Mouse (Mus musculus) MEL (cell line): ENCODE data around the gene Cecr2. TPM values are rescaled to one million over a fixed set of nuclear protein-coding genes. Genes with fewer than 3 reads are reported as not detected.
A peak's percentile ranks its signal among the peaks of the same experiment; 100 is the strongest.

Source experiments
- DNase-seq: peaks from one replicate; pipeline ENCODE4 v3.0.0; 2011; ENCODE audit warnings: low read depth, low spot score
- H3K27ac ChIP-seq: 2 replicates; pipeline ENCODE4 v1.5.1; 2012; ENCODE audit warnings: low read depth, mild to moderate bottlenecking, control low read depth, low read length, moderate library complexity; ENCODE audit not compliant: control insufficient read depth
- H3K27me3 ChIP-seq, 2 experiments: fragments of 150-350 bp in 1 of 2; sonication (generic) in 1 of 2; 2 replicates each; pipeline ENCODE4 v1.6.1; 2012; ENCODE audit warnings: low read length in 2 of 2, mild to moderate bottlenecking in 2 of 2, improper control_type of control experiment in 1 of 2, moderate library complexity in 1 of 2; ENCODE audit not compliant: insufficient read depth in 2 of 2, control insufficient read depth in 1 of 2
- H3K36me3 ChIP-seq, 2 experiments: 2 replicates each; pipeline ENCODE4 v1.6.1; 2012 to 2014; ENCODE audit warnings: low read length in 2 of 2, improper control_type of control experiment in 1 of 2, inconsistent platforms in 1 of 2, mild to moderate bottlenecking in 1 of 2; ENCODE audit not compliant: insufficient read depth in 2 of 2, control insufficient read depth in 1 of 2
- H3K4me1 ChIP-seq, 2 experiments: fragments of 150-350 bp in 1 of 2; sonication (generic) in 1 of 2; 2 replicates each; pipeline ENCODE4 v1.6.1; 2012; ENCODE audit warnings: low read length in 2 of 2, improper control_type of control experiment in 1 of 2, mild to moderate bottlenecking in 1 of 2; ENCODE audit not compliant: insufficient read depth in 2 of 2, control insufficient read depth in 1 of 2
- H3K4me3 ChIP-seq, 2 experiments: fragments of 150-350 bp in 1 of 2; sonication (generic) in 1 of 2; 2 replicates each; pipeline ENCODE4 v1.5.1; 2012; ENCODE audit warnings: low read depth in 2 of 2, low read length in 2 of 2, mild to moderate bottlenecking in 2 of 2, moderate library complexity in 2 of 2, control low read depth in 1 of 2, improper control_type of control experiment in 1 of 2; ENCODE audit not compliant: control insufficient read depth in 1 of 2, insufficient read depth in 1 of 2
- H3K79me2 ChIP-seq: 2 replicates; pipeline ENCODE4 v1.6.1; 2012; ENCODE audit warnings: mild to moderate bottlenecking, low read length, moderate library complexity; ENCODE audit not compliant: control insufficient read depth, poor library complexity, insufficient read depth
- H3K9ac ChIP-seq: 2 replicates; pipeline ENCODE4 v1.6.1; 2012; ENCODE audit warnings: low read depth, mild to moderate bottlenecking, control low read depth, low read length, moderate library complexity; ENCODE audit not compliant: control insufficient read depth, poor library complexity, severe bottlenecking
- H3K9me3 ChIP-seq: fragments of 150-350 bp; sonication (generic); replicated peaks from 2 replicates; pipeline ENCODE4 v1.6.1; 2012; ENCODE audit warnings: mild to moderate bottlenecking, low read length, improper control_type of control experiment, moderate library complexity; ENCODE audit not compliant: insufficient read depth
- BHLHE40 ChIP-seq: IDR thresholded peaks from 2 replicates; pipeline ENCODE4 v1.6.1; 2012; ENCODE audit warnings: low read depth, mild to moderate bottlenecking, inconsistent platforms, low read length, improper control_type of control experiment, borderline replicate concordance
- CHD1 ChIP-seq: IDR thresholded peaks from 2 replicates; pipeline ENCODE4 v1.6.1; 2012; ENCODE audit warnings: low read depth, mild to moderate bottlenecking, inconsistent platforms, low read length, improper control_type of control experiment
- CTCF ChIP-seq, 3 experiments: IDR thresholded peaks in 2 of 3; conservative IDR thresholded peaks in 1 of 3; 2 replicates each; pipeline ENCODE4 v1.5.1; 2011 to 2012; ENCODE audit warnings: low read length in 3 of 3, low read depth in 2 of 3, mild to moderate bottlenecking in 2 of 3, improper control_type of control experiment in 1 of 3, inconsistent platforms in 1 of 3, mixed read lengths in 1 of 3, moderate library complexity in 1 of 3; ENCODE audit not compliant: control insufficient read depth in 1 of 3, insufficient read depth in 1 of 3, poor library complexity in 1 of 3, severe bottlenecking in 1 of 3
- E2F4 ChIP-seq: IDR thresholded peaks from 2 replicates; pipeline ENCODE4 v1.6.1; 2011; ENCODE audit warnings: low read depth, low read length, improper control_type of control experiment, borderline replicate concordance
- ELF1 ChIP-seq: IDR thresholded peaks from 2 replicates; pipeline ENCODE4 v1.6.1; 2014; ENCODE audit warnings: low read depth, mild to moderate bottlenecking, inconsistent platforms, low read length, improper control_type of control experiment, moderate library complexity
- EP300 ChIP-seq, 2 experiments: IDR thresholded peaks; 2 replicates each; pipeline ENCODE4 v1.6.1; 2011; ENCODE audit warnings: improper control_type of control experiment in 2 of 2, low read length in 2 of 2, low read depth in 1 of 2, mild to moderate bottlenecking in 1 of 2
- ETS1 ChIP-seq: IDR thresholded peaks from 2 replicates; pipeline ENCODE4 v1.6.1; 2012; ENCODE audit warnings: low read depth, mild to moderate bottlenecking, inconsistent platforms, low read length, improper control_type of control experiment, moderate library complexity
- GABPA ChIP-seq: IDR thresholded peaks from 2 replicates; pipeline ENCODE4 v1.6.1; 2012; ENCODE audit warnings: low read depth, mild to moderate bottlenecking, inconsistent platforms, low read length, improper control_type of control experiment, moderate library complexity
- GATA1 ChIP-seq: IDR thresholded peaks from 2 replicates; pipeline ENCODE4 v1.6.1; 2011; ENCODE audit warnings: low read depth, low read length, improper control_type of control experiment
- HCFC1 ChIP-seq: IDR thresholded peaks from 2 replicates; pipeline ENCODE4 v1.6.1; 2012; ENCODE audit warnings: low read depth, mild to moderate bottlenecking, inconsistent platforms, low read length, improper control_type of control experiment, moderate library complexity
- JUND ChIP-seq: IDR thresholded peaks from 2 replicates; pipeline ENCODE4 v1.6.1; 2011; ENCODE audit warnings: low read depth, mild to moderate bottlenecking, improper control_type of control experiment, low read length
- KAT2A ChIP-seq: conservative IDR thresholded peaks from 2 replicates; pipeline ENCODE4 v1.6.1; 2012; ENCODE audit warnings: low read depth, low read length, improper control_type of control experiment, inconsistent platforms
- MAFK ChIP-seq: IDR thresholded peaks from 2 replicates; pipeline ENCODE4 v1.6.1; 2011; ENCODE audit warnings: low read depth, mild to moderate bottlenecking, low read length, improper control_type of control experiment, borderline replicate concordance
- MAX ChIP-seq: IDR thresholded peaks from 2 replicates; pipeline ENCODE4 v1.6.1; 2011; ENCODE audit warnings: low read length, improper control_type of control experiment
- MAZ ChIP-seq: IDR thresholded peaks from 2 replicates; pipeline ENCODE4 v1.6.1; 2012; ENCODE audit warnings: low read depth, mild to moderate bottlenecking, inconsistent platforms, low read length, improper control_type of control experiment
- MEF2A ChIP-seq: IDR thresholded peaks from 2 replicates; pipeline ENCODE4 v1.6.1; 2014; ENCODE audit warnings: low read depth, mild to moderate bottlenecking, inconsistent platforms, low read length, improper control_type of control experiment; ENCODE audit not compliant: poor library complexity, insufficient replicate concordance, severe bottlenecking; ENCODE audit errors: extremely low read depth
- MXI1 ChIP-seq: IDR thresholded peaks from 2 replicates; pipeline ENCODE4 v1.6.1; 2011; ENCODE audit warnings: mild to moderate bottlenecking, low read depth, low read length, improper control_type of control experiment
- MYB ChIP-seq: IDR thresholded peaks from 2 replicates; pipeline ENCODE4 v1.6.1; 2011; ENCODE audit warnings: mild to moderate bottlenecking, low read depth, low read length, improper control_type of control experiment
- MYC ChIP-seq: IDR thresholded peaks from 2 replicates; pipeline ENCODE4 v1.6.1; 2011; ENCODE audit warnings: low read depth, mild to moderate bottlenecking, low read length, improper control_type of control experiment, moderate library complexity
- NELFE ChIP-seq: IDR thresholded peaks from 2 replicates; pipeline ENCODE4 v1.6.1; 2011; ENCODE audit warnings: low read depth, low read length, improper control_type of control experiment
- NRF1 ChIP-seq: IDR thresholded peaks from 2 replicates; pipeline ENCODE4 v1.6.1; 2014; ENCODE audit warnings: low read depth, mild to moderate bottlenecking, inconsistent platforms, low read length, improper control_type of control experiment, moderate library complexity; ENCODE audit not compliant: poor library complexity, insufficient read depth, severe bottlenecking
- POLR2A ChIP-seq, 2 experiments: IDR thresholded peaks; 2 replicates each; pipeline ENCODE4 v1.6.1; 2011 to 2012; ENCODE audit warnings: low read length in 2 of 2, mild to moderate bottlenecking in 2 of 2, control low read depth in 1 of 2, improper control_type of control experiment in 1 of 2, low read depth in 1 of 2, moderate library complexity in 1 of 2; ENCODE audit not compliant: control insufficient read depth in 1 of 2, insufficient read depth in 1 of 2, poor library complexity in 1 of 2
- POLR2AphosphoS2 ChIP-seq: IDR thresholded peaks from 2 replicates; pipeline ENCODE4 v1.6.1; 2011; ENCODE audit warnings: low read length, improper control_type of control experiment
- POLR2AphosphoS5 ChIP-seq: IDR thresholded peaks from 2 replicates; pipeline ENCODE4 v1.6.1; 2012; ENCODE audit warnings: low read depth, borderline replicate concordance, mild to moderate bottlenecking, inconsistent platforms, low read length, moderate library complexity, mixed read lengths
- RAD21 ChIP-seq: IDR thresholded peaks from 2 replicates; pipeline ENCODE4 v1.6.1; 2011; ENCODE audit warnings: mild to moderate bottlenecking, low read depth, low read length, improper control_type of control experiment
- RCOR1 ChIP-seq: IDR thresholded peaks from 2 replicates; pipeline ENCODE4 v1.6.1; 2012; ENCODE audit warnings: low read depth, mild to moderate bottlenecking, inconsistent platforms, low read length, improper control_type of control experiment
- SIN3A ChIP-seq: IDR thresholded peaks from 2 replicates; pipeline ENCODE4 v1.6.1; 2012; ENCODE audit warnings: low read length, improper control_type of control experiment, inconsistent platforms
- SMC3 ChIP-seq: IDR thresholded peaks from 2 replicates; pipeline ENCODE4 v1.6.1; 2011; ENCODE audit warnings: low read depth, low read length, improper control_type of control experiment
- TAL1 ChIP-seq: IDR thresholded peaks from 2 replicates; pipeline ENCODE4 v1.6.1; 2012; ENCODE audit warnings: mild to moderate bottlenecking, inconsistent platforms, low read length, moderate library complexity, mixed read lengths
- TBP ChIP-seq: IDR thresholded peaks from 2 replicates; pipeline ENCODE4 v1.8.0; 2011; ENCODE audit warnings: low read depth, low read length, improper control_type of control experiment
- TCF12 ChIP-seq: IDR thresholded peaks from 2 replicates; pipeline ENCODE4 v1.6.1; 2014; ENCODE audit warnings: low read depth, mild to moderate bottlenecking, inconsistent platforms, low read length, improper control_type of control experiment, moderate library complexity
- UBTF ChIP-seq: IDR thresholded peaks from 2 replicates; pipeline ENCODE4 v1.6.1; 2012; ENCODE audit warnings: low read depth, mild to moderate bottlenecking, inconsistent platforms, low read length, improper control_type of control experiment, moderate library complexity, borderline replicate concordance; ENCODE audit not compliant: insufficient read depth
- USF1 ChIP-seq: IDR thresholded peaks from 2 replicates; pipeline ENCODE4 v1.6.1; 2014; ENCODE audit warnings: low read depth, mild to moderate bottlenecking, inconsistent platforms, low read length, improper control_type of control experiment, moderate library complexity
- USF2 ChIP-seq, 2 experiments: IDR thresholded peaks; 2 replicates each; pipeline ENCODE4 v1.6.1; 2011 to 2012; ENCODE audit warnings: improper control_type of control experiment in 2 of 2, low read length in 2 of 2, borderline replicate concordance in 1 of 2, inconsistent platforms in 1 of 2, low read depth in 1 of 2, mild to moderate bottlenecking in 1 of 2; ENCODE audit not compliant: insufficient read depth in 1 of 2
- ZC3H11A ChIP-seq: IDR thresholded peaks from 2 replicates; pipeline ENCODE4 v1.6.1; 2012; ENCODE audit warnings: low read depth, mild to moderate bottlenecking, inconsistent platforms, low read length, improper control_type of control experiment
- ZKSCAN1 ChIP-seq: IDR thresholded peaks from 2 replicates; pipeline ENCODE4 v1.6.1; 2012; ENCODE audit warnings: low read depth, mild to moderate bottlenecking, inconsistent platforms, low read length, improper control_type of control experiment, moderate library complexity
- ZMIZ1 ChIP-seq: IDR thresholded peaks from 2 replicates; pipeline ENCODE4 v1.6.1; 2012; ENCODE audit warnings: low read depth, mild to moderate bottlenecking, inconsistent platforms, low read length, improper control_type of control experiment, moderate library complexity
- ZNF384 ChIP-seq: IDR thresholded peaks from 2 replicates; pipeline ENCODE4 v1.6.1; 2012; ENCODE audit warnings: low read depth, mild to moderate bottlenecking, inconsistent platforms, low read length, improper control_type of control experiment
- polyA plus RNA-seq, 2 experiments: library from polyadenylated mRNA; stranded (reverse) in 1 of 2; unstranded in 1 of 2; fragments of >175 nt in 1 of 2; fragments of >200 nt in 1 of 2; gene quantifications; 2 replicates each; pipeline versions ENCODE4 v1.2.1 to v1.2.4; 2012; ENCODE audit warnings: low replicate concordance in 2 of 2, low read depth in 1 of 2; ENCODE audit not compliant: insufficient read length in 2 of 2, insufficient read depth in 1 of 2, missing spikeins in 1 of 2
- total RNA-seq: library from RNA; depleted of rRNA; stranded (reverse); fragments of 300-350 nt; gene quantifications from 2 replicates; pipeline ENCODE4 v1.2.3, GENCODE M21; 2012

The Cecr2 gene
- total and polyA plus RNA-seq, 3 experiments: 4.0 to 8.7 TPM; not detected in 1

DNA sequence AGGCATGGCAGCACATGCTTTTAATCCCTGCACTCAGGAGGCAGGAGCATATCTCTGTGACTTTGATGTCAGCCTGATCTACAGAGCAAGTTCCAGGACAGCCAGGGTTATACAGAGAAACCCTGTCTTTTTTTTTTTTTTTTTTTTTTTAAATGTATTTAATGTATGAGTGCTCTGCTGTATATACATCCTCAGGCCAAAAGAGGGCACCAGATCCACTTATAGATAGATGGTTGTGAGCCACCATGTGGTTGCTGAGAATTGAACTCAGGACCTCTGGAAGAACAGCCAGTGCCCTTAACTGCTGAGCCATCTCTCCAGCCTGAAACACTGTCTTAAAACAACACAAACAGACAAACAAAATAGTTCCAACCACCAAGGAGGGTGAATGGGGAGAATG, 122.7 kb downstream of the Cecr2 start:
- no peak overlapping the region for H3K9ac ChIP-seq
- DNase-seq: peak; percentile 75
- H3K27ac ChIP-seq: no peak overlapping the region
- no peak overlapping the region for H3K4me3 ChIP-seq
- peaks cover 1 to 17% of the 10 kb centered on the region in 2 experiments; a peak in 2 of 4 replicates for H3K36me3 ChIP-seq
- no peaks in the 10 kb centered on the region for H3K27me3 ChIP-seq
- H3K4me1 ChIP-seq: peaks cover 9 to 33% of the 10 kb centered on the region in 2 experiments
- no peaks in the 10 kb centered on the region for H3K79me2 ChIP-seq
- no peaks in the 10 kb centered on the region for H3K9me3 ChIP-seq
- TF ChIP-seq MYC (0 out of 2 replicates have a peak, but pooled peaks have one; percentile 51), RAD21 (peak; percentile 56), UBTF (no peak), RCOR1 (no peak), ELF1 (no peak), TBP (no peak), USF2 (IDR thresholded peaks at IDR 0.05; ENCODE audit: borderline replicate concordance in 1 of 2, insufficient read depth in 1 of 2, low read depth in 1 of 2, low read length in 2 of 2) (no peak), EP300 (IDR thresholded peaks at IDR 0.05; ENCODE audit: low read depth in 1 of 2, low read length in 2 of 2) (no peak), MAFK (no peak), POLR2AphosphoS2 (no peak; the same call in 1 of the 2 replicates), NELFE (no peak), GABPA (no peak), BHLHE40 (no peak), CHD1 (no peak), MXI1 (peak; percentile 41; the same call in 1 of the 2 replicates), MEF2A (no peak), POLR2A (IDR thresholded peaks at IDR 0.05; ENCODE audit: control insufficient read depth in 1 of 2, insufficient read depth in 1 of 2, low read depth in 1 of 2, low read length in 2 of 2, poor library complexity in 1 of 2) (no peak), ZMIZ1 (no peak), SMC3 (peak; percentile 58), SIN3A (peak; percentile 48; the same call in 1 of the 2 replicates), TAL1 (no peak), HCFC1 (no peak), ZNF384 (peak; percentile 95), E2F4 (no peak), USF1 (no peak), CTCF (IDR thresholded peaks at IDR 0.05 in 2 of 3, conservative IDR thresholded peaks at IDR 0.05 in 1 of 3; ENCODE audit: control insufficient read depth in 1 of 3, insufficient read depth in 1 of 3, low read depth in 2 of 3, low read length in 3 of 3, poor library complexity in 1 of 3, severe bottlenecking in 1 of 3) (peak in 2 of 3 experiments; percentile 34 to 60; a peak in 3 of 6 replicates), POLR2AphosphoS5 (no peak), ZC3H11A (peak; percentile 33), TCF12 (no peak), MAX (0 out of 2 replicates have a peak, but pooled peaks have one; percentile 33), MAZ (no peak), JUND (no peak), NRF1 (no peak), KAT2A (no peak), ETS1 (no peak), MYB (no peak), GATA1 (no peak), ZKSCAN1 (no peak; the same call in 1 of the 2 replicates)
